Mouse (Mus musculus) myocyte (in vitro differentiated cells): ENCODE results near the gene Pklr. TPM values are rescaled to one million over a fixed set of nuclear protein-coding genes. Genes with fewer than 3 reads are reported as not detected.

Experiments used
- H3K27me3 ChIP-seq: one replicate; pipeline ENCODE4 v1.6.1; 2011; ENCODE audit not compliant: control insufficient read depth, insufficient read depth, insufficient read length
- H3K36me3 ChIP-seq: one replicate; pipeline ENCODE4 v1.6.1; 2011; ENCODE audit not compliant: control insufficient read depth, insufficient read depth
- H3K4me2 ChIP-seq: one replicate; pipeline ENCODE4 v1.6.1; 2011; ENCODE audit warnings: low read depth, control low read depth
- H3K4me3 ChIP-seq: one replicate; pipeline ENCODE4 v1.5.1; 2011; ENCODE audit warnings: mild to moderate bottlenecking, control low read depth, moderate library complexity
- H3K79me2 ChIP-seq: one replicate; pipeline ENCODE4 v1.6.1; 2011; ENCODE audit not compliant: control insufficient read depth, insufficient read depth
- H3ac ChIP-seq: one replicate; pipeline ENCODE4 v1.6.1; 2011; ENCODE audit not compliant: control insufficient read depth, insufficient read length
- CEBPB ChIP-seq: IDR thresholded peaks from 2 replicates; pipeline ENCODE4 v1.6.1; 2011; ENCODE audit warnings: mild to moderate bottlenecking, moderate library complexity; ENCODE audit not compliant: poor library complexity, insufficient read depth, severe bottlenecking
- E2F4 ChIP-seq: IDR thresholded peaks from one replicate; pipeline ENCODE4 v1.6.1; 2011; ENCODE audit warnings: mild to moderate bottlenecking, control low read depth, moderate library complexity; ENCODE audit not compliant: insufficient read depth
- MAX ChIP-seq: IDR thresholded peaks from one replicate; pipeline ENCODE4 v1.6.1; 2011; ENCODE audit warnings: low read depth, mild to moderate bottlenecking, control low read depth
- MYOD1 ChIP-seq, 3 experiments: IDR thresholded peaks; one replicate each; pipeline ENCODE4 v1.6.1; 2011; ENCODE audit warnings: control low read depth in 2 of 3, low read depth in 2 of 3, mild to moderate bottlenecking in 2 of 3, moderate library complexity in 1 of 3; ENCODE audit not compliant: insufficient read length in 2 of 3, control insufficient read depth in 1 of 3
- MYOG ChIP-seq, 3 experiments: IDR thresholded peaks; one replicate each; pipeline ENCODE4 v1.6.1; 2011; ENCODE audit warnings: control low read depth in 2 of 3, low read depth in 2 of 3, mild to moderate bottlenecking in 2 of 3; ENCODE audit not compliant: insufficient read length in 2 of 3, control insufficient read depth in 1 of 3, insufficient read depth in 1 of 3
- POLR2A ChIP-seq: IDR thresholded peaks from one replicate; pipeline ENCODE4 v1.6.1; 2011; ENCODE audit warnings: low read depth, mild to moderate bottlenecking, control low read depth, moderate library complexity; ENCODE audit not compliant: insufficient read length
- POLR2AphosphoS2 ChIP-seq: IDR thresholded peaks from one replicate; pipeline ENCODE4 v1.6.1; 2011; ENCODE audit warnings: low read depth, control low read depth; ENCODE audit not compliant: insufficient read length
- REST ChIP-seq: IDR thresholded peaks from one replicate; pipeline ENCODE4 v1.6.1; 2011; ENCODE audit warnings: mild to moderate bottlenecking, control low read depth, moderate library complexity; ENCODE audit not compliant: insufficient read depth, insufficient read length
- SRF ChIP-seq: IDR thresholded peaks from one replicate; pipeline ENCODE4 v1.6.1; 2011; ENCODE audit warnings: low read depth; ENCODE audit not compliant: control insufficient read depth, insufficient read length
- TCF12 ChIP-seq: IDR thresholded peaks from one replicate; pipeline ENCODE4 v1.6.1; 2011; ENCODE audit warnings: mild to moderate bottlenecking, control low read depth; ENCODE audit not compliant: poor library complexity, insufficient read depth, severe bottlenecking
- TCF3 ChIP-seq: IDR thresholded peaks from one replicate; pipeline ENCODE4 v1.6.1; 2011; ENCODE audit warnings: low read depth, control low read depth; ENCODE audit not compliant: insufficient read length
- USF1 ChIP-seq: IDR thresholded peaks from one replicate; pipeline ENCODE4 v1.6.1; 2011; ENCODE audit warnings: low read depth, mild to moderate bottlenecking, control low read depth, moderate library complexity
- polyA plus RNA-seq: library from polyadenylated mRNA; unstranded; fragments of >200 nt; fragmentation: generic; extraction: Trizol; gene quantifications from one replicate; pipeline ENCODE4 v1.2.1, GENCODE M21; 2012; ENCODE audit warnings: missing spikeins

Gene Pklr
- polyA plus RNA-seq, 1 experiment: not detected

DNA sequence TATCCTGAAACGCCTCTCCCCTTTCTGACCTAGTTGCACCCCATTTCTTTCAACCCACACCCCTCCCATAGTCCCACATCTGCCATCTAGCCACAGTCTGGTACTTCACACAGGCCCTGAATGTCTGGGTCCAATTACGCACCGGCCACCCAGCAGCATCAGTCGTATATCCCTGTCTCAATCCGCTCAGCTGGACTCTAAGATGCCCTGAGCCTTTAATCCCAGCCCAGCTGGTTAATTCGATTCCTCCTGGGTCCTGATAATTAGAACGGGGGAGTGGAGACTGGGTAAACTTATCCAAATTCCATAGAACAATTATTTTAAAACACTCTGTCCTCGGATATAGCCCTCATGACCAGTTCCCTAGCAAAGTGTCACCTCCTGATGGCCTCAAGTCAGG, 9.6 kb downstream of the Pklr start:
- H3ac ChIP-seq: no peak overlapping the region
- H3K27me3 ChIP-seq: peaks cover 86% of the 10 kb centered on the region
- no peak overlapping the region for H3K4me3 ChIP-seq
- H3K4me2 ChIP-seq: no peak overlapping the region
- TF ChIP-seq MYOG (IDR thresholded peaks at IDR 0.05; ENCODE audit: control insufficient read depth in 1 of 3, insufficient read depth in 1 of 3, insufficient read length in 2 of 3, low read depth in 2 of 3): no peak
- no peak for TF ChIP-seq POLR2AphosphoS2
- TF ChIP-seq E2F4: no peak
- no peak for TF ChIP-seq CEBPB
- TF ChIP-seq SRF: no peak
- TF ChIP-seq TCF3: no peak
- no peak for TF ChIP-seq MAX
- TF ChIP-seq USF1: no peak
- no peak for TF ChIP-seq TCF12
- no peak for TF ChIP-seq REST
- TF ChIP-seq POLR2A: no peak
- no peak for TF ChIP-seq MYOD1 (IDR thresholded peaks at IDR 0.05; ENCODE audit: control insufficient read depth in 1 of 3, insufficient read length in 2 of 3, low read depth in 2 of 3)
- H3K36me3 ChIP-seq: no peaks in the 10 kb centered on the region
- no peaks in the 10 kb centered on the region for H3K79me2 ChIP-seq

GRCm38 (mm10) chr3:89147101-89147978, 11.4 kb downstream of the Pklr start:
- Histone ChIP-seq H3K36me3 (no peaks in the 10 kb centered on the region), H3K4me3 (no peak overlapping the region), H3K79me2 (no peaks in the 10 kb centered on the region), H3K27me3 (peaks cover 80% of the 10 kb centered on the region), H3K4me2 (no peak overlapping the region), H3ac (no peak overlapping the region)
- TF ChIP-seq POLR2A (no peak), USF1 (no peak), MAX (no peak), REST (no peak), MYOD1 (IDR thresholded peaks at IDR 0.05; ENCODE audit: control insufficient read depth in 1 of 3, insufficient read length in 2 of 3, low read depth in 2 of 3) (no peak), CEBPB (no peak), TCF3 (no peak), SRF (no peak), E2F4 (no peak), MYOG (IDR thresholded peaks at IDR 0.05; ENCODE audit: control insufficient read depth in 1 of 3, insufficient read depth in 1 of 3, insufficient read length in 2 of 3, low read depth in 2 of 3) (no peak), POLR2AphosphoS2 (no peak), TCF12 (no peak)

DNA sequence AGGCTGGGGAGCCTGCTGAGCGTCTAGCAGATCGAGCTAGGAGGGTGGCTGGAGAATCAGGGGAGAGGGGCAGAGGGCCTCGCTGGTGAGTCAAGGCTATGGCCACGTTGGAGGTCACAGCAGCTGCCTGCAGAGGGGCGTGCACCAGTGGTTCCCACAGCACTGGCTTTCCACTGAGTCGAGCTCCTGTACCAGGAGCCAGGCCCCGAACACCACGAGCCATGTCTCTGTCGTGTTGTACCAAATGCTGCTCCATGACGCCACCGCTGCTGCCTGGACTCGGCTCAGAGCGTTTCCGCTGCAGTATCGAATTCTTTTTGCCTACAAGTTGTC, 12.0 kb downstream of the Pklr start:
- Histone ChIP-seq H3K27me3 (peaks cover 80% of the 10 kb centered on the region), H3K36me3 (no peaks in the 10 kb centered on the region), H3K4me2 (no peak overlapping the region), H3ac (no peak overlapping the region), H3K79me2 (no peaks in the 10 kb centered on the region), H3K4me3 (no peak overlapping the region)
- no peak for TF ChIP-seq CEBPB
- no peak for TF ChIP-seq POLR2A
- no peak for TF ChIP-seq REST
- no peak for TF ChIP-seq MYOD1 (IDR thresholded peaks at IDR 0.05; ENCODE audit: control insufficient read depth in 1 of 3, insufficient read length in 2 of 3, low read depth in 2 of 3)
- TF ChIP-seq SRF: no peak
- no peak for TF ChIP-seq POLR2AphosphoS2
- TF ChIP-seq MYOG (IDR thresholded peaks at IDR 0.05; ENCODE audit: control insufficient read depth in 1 of 3, insufficient read depth in 1 of 3, insufficient read length in 2 of 3, low read depth in 2 of 3): peak in 1 of 3 experiments; percentile 6

GRCm38 (mm10) chr3:89148567-89148966, 12.6 kb downstream of the Pklr start:
- H3K27me3 ChIP-seq: peaks cover 76% of the 10 kb centered on the region

More at GRCm38 (mm10) chr3:89148567-89148966, 12.6 kb downstream of the Pklr start:
- H3K4me3 ChIP-seq: no peak overlapping the region
- no peak overlapping the region for H3K4me2 ChIP-seq
- no peak for TF ChIP-seq REST
- no peak for TF ChIP-seq CEBPB
- no peak for TF ChIP-seq POLR2AphosphoS2
- no peak for TF ChIP-seq POLR2A
- TF ChIP-seq TCF3: no peak
- no peak for TF ChIP-seq MYOD1 (IDR thresholded peaks at IDR 0.05; ENCODE audit: control insufficient read depth in 1 of 3, insufficient read length in 2 of 3, low read depth in 2 of 3)
- TF ChIP-seq TCF12: no peak
- TF ChIP-seq MYOG (IDR thresholded peaks at IDR 0.05; ENCODE audit: control insufficient read depth in 1 of 3, insufficient read depth in 1 of 3, insufficient read length in 2 of 3, low read depth in 2 of 3): no peak
- TF ChIP-seq USF1: no peak
- no peak for TF ChIP-seq MAX
- no peak for TF ChIP-seq SRF
- TF ChIP-seq E2F4: no peak
- H3K79me2 ChIP-seq: no peaks in the 10 kb centered on the region
- no peak overlapping the region for H3ac ChIP-seq
- no peaks in the 10 kb centered on the region for H3K36me3 ChIP-seq
